Mouse (Mus musculus) kidney, adult 11 months (tissue): ENCODE measurements at regions not wholly inside any gene's neighbourhood (a gene's known extent, or its start where the extent isn't known, plus 50 kb on each side); places are given as distances from the start of the nearest gene placed in this dataset.

ENCODE experiments used
- DNase-seq: peaks from one replicate; pipeline ENCODE4 v3.0.0; 2022

DNA sequence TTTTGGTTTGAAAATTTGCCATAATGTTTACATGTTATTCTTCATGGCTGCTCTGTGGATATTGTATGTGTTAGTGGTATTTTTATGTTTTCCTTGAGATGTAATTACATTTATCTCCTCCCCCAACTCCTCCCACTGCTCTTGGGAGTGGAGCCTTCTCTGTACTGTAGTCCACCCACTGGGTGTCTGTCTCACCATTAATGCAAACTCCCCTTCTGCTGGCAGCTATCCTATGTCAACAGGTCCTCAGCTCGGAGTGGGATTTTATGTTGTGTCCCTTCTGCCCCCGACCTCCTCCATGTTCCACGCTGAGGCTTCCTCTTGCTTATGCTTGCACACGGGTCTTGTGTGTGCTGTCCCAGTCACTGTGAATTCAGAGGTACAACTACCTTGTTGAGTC lies 330.3 kb upstream of the Tmc3 start:
- no peak for DNase-seq

DNA sequence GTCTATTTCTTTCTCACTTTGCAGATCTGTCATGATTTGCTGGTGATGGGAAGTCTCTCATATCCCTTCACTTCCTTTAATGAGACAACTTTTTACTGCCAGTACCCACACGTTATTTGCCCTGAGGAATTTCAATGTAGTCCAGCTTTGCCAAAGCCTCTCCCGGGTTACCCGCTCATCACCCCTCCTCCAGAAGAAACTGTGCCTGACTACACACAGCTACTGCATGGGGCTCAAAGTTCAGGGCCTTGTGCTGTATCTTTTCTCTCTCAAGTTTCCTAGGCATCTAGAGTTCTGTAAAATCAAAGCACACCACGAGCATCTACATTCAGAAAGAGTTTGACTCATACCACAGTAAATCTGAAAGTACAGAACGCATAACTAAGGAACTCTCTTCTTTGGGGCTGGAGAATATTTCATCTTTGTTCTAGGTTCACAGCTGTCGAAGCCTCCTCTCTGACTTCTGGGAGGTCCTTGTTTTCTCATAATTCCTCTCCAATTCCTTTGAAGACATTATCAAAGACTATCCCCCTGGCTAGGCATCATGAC lies 328.4 kb upstream of the Tmc3 start:
- DNase-seq = peak; percentile 37

DNA sequence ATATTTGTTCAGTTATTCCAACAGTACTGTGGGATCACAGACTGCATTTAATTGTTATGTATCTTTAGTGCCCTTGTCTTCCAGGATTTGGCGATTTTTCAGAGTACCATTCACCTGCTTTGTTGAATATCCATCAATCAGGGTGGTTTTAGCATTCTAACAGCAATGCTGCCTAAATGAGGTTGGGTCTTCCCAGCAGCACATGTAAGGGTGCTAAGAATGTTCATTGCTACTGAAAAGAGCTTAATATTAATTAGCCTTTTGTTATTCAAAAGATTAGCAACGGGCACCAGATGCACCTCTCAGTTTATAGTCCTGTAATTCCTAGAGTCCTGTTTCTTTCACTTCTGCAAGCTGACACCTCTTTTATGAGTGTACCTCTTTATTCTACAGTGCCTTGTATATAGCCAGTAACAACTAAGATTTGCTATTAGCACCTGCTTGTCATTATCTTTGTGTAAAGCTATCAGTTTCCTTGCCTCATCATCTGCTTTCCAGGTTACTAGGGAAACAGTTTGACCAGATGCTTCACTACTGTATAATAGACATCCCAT lies 326.3 kb upstream of the Tmc3 start:
- DNase-seq = no peak

DNA sequence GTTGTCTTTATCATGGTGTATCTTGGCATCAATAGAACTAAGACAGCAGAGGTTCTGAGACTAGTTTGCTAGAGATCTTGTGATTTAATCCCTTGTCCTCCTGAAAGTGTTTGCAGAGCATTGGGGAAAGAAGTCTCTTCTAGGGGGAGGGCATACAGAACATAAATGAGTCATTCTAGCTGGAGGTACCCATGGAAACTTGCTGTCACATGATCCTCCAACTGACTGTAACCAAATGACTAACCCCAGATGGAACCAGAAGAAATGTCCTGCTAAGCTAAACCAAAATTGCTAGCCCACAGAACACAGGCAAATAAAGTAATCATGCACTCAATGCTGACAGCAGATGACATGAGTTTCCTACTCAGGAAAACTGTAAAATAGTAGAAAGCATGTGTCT lies 323.2 kb upstream of the Tmc3 start:
- no peak for DNase-seq

DNA sequence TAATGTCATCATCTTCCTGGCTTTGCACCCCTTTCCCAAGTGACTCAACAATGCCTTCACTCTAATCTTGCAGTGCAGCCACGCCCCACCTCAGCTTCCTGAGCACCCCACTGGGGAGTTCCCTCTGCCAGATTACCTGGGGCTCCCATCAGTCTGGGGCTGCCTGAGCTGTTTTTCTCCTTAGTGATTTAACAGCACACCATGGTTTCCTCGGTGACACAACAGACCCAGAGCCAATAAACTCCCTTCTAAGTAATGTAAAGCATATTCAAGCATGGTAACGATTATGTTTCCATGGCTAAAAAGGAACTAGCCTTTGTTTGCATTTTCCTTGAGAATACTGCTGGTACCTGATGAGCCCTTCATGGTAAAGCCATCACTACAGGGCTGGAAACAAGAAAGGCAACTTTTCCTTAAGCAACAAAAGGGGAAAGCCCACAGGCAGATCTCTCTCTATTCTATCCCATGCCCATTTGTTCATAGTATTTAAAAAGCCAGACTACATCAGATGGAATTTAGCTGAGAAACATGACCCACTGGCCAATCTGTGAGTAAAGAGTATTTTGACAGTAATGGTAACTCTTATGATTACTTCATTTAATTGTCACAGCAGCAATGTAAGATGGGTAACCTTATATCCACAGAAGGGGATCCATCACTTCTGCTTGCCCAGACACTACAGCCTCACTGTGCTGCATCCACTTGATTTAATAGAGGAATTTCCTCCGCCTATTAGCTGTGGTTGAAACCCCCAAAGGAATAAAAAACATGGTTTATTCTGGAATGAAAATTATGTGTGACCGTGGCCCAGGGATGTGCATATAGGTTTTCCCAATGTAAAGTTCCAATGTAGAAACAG lies 294.6 kb upstream of the Tmc3 start:
- DNase-seq = no peak

DNA sequence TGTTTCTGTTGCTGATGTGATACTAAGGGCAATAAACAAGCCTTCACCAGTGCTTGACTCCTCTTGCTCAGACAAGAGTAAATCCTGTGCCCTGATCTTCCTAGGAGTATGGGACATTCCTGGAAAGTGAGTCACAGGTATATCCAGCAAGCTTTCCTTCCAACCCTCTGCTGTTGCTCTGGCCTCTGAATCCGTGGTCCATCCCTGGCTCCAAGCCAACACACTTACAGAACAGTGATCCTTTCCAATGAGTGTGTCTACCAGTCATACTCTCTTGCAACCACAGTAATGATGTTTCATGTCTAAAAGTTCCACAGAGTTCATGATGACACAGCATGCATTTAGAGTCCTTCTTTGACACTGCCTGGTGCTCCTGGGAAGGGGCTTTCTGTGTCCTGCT lies 277.6 kb upstream of the Tmc3 start:
- no peak for DNase-seq

DNA sequence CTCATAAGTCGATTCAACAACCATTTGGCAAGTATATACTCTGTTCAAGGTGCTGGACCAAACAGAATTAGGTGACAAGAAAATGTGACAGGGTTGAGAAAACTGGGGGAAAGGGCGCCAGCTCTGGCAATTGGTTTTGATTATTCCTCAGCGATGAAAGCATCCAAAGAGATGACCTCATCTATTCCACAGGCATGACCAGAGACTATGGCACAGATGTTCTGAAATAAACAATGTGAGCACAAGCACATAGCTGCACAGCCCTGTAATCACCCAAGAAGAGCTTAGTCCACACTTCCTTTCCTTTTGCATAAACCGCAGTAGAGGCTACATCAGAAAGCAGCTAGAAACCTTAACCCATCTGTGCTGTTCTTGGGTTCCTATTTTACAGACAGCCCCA lies 272.6 kb upstream of the Tmc3 start:
- DNase-seq = no peak

DNA sequence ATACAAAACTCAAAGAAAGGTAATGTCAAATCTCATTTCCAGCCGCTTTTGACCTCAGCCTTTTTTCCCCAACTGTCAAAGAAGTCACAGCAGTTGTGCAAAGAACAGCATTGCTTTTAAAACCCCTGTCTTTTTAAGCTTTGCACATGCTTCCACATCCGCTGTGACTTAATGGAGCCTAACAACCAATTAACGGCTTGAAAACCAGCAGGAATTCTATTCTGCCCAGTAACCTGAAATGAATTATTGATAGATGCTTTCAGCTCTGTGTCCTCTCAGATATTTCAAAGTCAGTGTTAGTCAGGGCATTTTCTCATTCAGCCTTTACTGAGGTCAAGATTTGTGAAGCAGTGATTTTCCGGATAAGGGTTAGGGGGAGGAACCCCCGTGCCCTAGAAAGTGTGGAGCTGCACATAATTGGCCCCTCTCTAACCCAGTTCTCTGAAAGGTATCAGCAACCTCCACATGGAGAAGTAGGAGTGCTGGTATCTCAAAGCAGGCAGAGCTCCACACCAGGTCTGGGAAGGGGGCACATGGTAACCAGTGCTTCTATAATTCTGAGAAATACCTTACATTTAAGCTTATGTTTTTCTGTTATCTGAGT lies 254.8 kb upstream of the Tmc3 start:
- DNase-seq = no peak

DNA sequence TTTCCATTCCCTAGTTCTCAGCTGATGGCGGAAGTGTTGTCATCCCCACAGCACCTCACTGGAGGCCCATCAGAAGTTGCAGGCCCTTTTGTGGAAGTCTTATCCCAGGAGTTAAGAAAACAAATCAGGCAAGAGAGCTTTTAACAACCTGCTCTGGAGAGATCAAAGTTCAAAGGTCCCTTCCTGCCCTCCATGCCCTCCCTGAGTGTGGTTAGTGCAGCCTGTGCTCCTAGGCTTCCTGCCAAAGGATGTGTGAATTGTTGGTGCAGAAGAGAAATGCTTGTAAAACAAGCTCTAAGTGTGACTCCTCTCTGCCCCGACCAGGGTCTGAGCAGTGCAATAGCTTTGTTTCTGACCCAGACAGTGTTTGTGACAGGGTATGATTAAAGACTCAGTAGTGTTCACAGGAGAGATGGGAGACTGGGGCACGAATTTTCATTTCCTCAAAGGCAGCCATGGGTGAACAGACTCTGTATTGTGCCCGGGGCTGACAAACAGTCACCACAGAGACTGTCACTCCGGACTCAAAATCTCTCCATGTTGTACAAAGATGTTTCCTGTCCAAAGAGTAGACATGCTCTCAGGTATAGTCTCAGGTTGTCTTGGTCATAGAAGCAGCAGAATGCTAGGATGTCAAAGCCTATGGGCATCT lies 237.5 kb upstream of the Tmc3 start:
- DNase-seq = peak; percentile 75

DNA sequence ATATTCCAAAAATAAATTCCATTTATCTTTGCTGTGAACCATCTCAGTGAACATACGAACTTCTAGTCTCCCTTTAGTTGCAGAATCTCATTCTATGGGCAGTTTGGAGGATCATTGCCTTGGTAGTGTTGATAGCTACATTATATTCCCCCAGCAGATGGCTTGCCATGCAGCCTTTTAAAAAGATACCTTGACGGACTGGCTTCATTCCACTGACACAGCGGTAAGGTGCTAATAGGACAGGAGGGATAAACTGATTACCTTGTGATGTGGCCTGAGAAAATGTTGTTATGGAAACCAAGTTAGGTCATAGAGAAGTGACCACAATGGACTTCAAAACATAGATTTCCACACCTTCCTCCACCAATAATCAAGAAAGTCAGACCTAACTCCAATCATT lies 215.5 kb upstream of the Tmc3 start:
- DNase-seq = no peak

DNA sequence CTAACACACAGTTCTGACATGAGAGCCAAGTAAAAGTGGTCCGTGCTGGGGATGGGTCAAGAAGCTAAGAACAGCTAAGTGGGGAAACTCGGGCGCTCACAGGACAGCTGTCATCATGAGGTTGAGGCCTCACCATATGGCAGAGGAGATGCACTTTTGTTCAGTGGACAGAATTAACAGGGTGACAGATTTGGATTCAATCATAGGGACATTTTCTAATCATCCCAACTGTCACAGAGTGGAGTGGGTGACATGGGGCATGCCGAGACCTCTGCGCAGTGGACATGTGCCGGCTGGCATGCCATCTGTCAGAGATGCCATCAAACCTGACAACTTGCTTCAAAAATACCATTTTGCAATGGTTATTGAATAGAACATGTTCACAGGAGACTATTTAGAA lies 215.1 kb upstream of the Tmc3 start:
- DNase-seq = no peak

DNA sequence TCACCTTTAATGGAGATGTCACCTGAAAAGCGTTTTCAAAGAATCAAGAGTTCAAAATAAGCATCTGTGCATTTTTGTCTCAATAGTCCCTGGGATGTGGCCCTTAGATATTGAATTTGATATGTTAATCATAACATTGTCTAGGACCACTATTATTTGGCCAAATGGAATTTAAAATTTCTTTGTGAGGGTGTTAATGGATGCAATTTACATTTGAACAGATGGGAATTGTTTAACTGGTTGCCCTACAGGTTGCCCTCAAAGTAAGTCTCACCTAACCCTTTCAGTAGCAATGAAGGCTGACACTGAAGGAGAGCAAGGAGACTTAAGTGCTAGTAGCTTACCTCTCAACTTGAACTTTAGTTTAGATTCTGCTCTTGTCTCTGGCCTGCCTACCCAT lies 207.9 kb upstream of the Tmc3 start:
- no peak for DNase-seq

DNA sequence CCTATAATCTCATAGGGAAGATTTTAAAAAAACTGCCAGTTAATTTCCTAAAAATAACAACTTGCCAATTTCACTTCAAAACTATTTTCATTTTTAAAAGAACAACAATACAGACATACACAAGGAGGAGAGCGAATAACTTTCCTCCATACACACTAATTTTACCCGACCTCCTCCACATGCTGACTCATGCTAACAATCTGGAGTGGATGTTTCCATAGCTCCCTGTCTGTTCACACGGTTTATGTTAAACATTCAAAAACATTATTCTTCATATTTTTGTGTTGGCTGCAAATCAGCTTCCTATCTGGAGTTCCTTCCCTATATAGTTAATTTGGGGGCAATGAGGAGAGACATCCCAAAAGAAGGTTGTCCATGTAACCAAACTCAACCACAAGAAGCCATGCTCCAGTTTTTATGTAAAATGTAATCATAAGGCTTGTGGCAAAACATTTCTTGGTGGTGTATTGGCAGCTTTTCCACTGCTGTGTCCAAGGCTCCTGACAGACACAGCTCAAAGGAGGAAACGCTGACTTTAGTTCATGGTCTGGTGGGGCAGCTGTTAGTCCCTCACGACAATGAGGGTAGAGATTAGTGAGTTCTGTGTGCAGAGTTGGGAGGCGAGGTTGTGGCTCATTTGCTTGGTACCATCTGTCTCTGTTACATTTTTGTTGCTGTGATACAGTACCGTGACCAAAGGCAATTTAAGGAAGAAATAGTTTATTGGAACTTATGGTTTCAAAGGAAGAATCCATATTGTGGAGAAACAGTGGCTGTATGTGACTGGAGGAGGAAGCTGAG lies 203.1 kb upstream of the Tmc3 start:
- no peak for DNase-seq

DNA sequence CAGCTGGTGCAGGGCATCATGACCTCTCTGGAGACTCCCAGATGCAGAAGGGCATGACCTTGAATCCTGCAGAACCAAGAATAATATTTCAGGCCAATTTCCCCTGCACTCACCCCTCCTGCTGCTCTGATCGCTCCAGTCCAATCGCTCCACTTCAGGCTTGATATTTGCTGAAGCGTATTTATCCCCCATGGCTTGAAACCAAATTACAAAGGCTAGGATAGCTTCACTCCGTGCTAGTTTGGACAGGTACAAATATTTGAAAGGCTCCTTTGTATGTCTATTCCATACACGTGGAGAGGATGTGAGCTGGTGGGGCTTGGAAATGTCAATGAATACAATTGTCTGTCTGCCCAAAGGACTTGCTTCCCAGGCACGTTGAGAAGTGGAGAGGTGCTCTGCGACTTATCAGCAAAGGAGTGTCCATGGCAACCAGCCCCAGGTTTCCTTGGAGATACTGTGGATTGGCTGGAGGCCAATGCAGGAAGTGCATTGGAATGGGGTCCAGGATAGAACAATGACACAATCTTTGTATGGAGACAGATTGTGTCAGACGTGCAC lies 201.8 kb upstream of the Tmc3 start:
- no peak for DNase-seq

DNA sequence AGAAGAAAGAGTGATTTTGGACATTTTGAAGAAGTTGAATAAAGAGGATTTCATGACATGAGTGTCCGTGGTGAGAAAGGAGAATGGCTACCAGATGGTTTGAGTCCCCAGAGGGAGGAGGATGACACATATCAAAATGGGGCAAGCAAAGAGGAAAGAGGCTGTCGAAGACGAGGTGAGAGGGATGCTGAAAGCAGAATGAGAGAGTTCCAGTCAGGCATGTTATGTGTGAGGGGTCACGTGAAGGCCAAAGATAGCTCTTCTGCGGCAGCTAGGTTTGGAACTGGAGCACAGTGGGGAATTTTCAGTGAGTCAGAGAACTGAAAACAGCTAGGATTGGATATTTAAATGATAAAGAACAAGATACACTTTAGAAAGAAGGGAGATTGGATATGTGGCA lies 193.3 kb upstream of the Tmc3 start:
- DNase-seq = no peak

DNA sequence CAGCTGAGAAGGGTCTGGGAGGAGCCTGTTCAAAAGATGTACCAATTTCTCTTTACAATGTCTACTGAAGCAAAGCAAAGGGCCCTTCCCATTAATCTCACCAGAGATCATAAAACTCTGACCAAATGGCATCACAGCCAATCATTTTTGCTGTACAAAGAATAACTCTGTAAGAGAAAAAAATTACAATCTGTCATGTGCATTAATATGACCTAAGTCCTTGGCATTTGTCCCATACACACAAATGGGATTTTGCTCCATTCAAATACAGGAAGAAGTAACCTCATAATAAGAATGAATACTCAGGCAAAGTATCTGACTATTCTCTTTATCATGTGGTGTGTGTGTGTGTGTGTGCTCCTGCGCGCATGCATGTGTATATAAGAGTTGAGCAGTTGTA lies 192.5 kb upstream of the Tmc3 start:
- no peak for DNase-seq

DNA sequence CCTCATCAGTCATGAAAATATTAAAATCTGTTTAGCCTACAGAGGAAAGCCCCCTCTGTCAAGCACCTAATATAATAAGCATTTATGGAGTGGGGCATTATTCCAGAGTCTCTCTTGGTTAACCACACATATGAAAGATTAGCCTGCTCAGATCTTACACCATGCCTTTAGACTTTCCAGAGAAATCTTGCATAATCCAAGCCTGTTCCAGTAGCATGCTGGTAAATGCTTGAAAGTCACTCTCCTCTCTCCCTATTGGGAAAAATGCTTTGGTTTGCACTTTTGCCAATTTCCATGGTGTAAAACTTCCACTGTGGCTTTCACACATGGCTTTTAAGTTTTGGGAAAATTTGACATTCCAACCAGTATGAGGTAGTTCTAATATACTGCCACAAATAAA lies 192.1 kb upstream of the Tmc3 start:
- DNase-seq = no peak

DNA sequence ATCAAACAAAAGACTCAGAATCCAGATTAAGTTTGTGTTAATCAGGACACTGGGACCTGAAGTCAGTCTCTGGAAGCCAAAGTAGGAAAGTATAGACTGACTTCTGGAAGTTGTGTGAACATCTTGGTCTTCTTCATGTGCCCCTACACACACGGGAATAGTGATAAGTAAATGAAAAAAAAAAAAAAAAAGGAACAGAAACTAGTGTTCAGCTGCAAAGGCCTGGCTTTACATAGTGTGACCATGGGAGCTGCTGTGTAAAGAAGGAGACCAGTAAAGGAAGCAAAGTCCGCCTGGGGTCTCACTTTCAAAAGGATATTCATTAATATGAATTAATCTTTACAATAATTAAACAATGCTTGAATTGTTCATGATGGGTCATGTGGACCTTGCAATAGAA lies 190.6 kb upstream of the Tmc3 start:
- no peak for DNase-seq

DNA sequence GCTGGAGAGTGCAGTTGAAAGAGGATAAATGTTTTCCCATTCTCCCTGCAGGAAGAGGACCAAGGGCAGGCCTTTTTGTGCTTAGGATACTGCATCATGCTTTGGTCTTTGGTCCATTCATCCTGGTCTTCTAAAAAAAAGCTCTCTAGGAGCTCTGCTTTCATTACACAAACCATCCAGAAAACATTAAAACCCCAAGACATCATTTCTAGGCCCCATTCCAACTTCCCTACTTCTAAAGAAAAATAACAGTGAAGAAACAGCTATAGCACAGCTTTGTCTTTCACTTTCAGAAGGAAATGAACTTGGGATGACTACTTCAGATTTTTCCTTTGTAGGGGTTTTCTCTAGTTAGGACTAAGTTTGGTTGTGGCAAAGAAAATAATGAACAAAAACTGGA lies 185.1 kb upstream of the Tmc3 start:
- no peak for DNase-seq

DNA sequence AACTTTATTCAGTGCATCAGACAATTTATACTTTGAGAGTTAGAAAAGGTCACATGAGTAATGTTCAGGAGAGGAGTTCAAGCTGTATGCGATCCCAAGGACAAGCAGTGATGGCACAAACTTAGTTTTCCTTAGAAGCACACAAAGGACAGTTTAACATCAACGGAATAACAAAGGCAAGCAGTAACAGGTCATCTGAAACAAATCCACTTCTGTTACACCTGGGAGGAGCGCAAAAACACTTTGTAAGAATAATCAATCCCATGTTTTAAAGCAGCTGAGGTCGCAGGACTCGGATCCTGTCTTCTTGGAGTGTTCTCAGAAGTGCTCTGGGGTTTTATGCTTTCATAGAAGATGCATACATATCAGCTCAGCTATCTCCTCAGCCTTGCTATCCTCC lies 183.7 kb upstream of the Tmc3 start:
- DNase-seq = no peak

DNA sequence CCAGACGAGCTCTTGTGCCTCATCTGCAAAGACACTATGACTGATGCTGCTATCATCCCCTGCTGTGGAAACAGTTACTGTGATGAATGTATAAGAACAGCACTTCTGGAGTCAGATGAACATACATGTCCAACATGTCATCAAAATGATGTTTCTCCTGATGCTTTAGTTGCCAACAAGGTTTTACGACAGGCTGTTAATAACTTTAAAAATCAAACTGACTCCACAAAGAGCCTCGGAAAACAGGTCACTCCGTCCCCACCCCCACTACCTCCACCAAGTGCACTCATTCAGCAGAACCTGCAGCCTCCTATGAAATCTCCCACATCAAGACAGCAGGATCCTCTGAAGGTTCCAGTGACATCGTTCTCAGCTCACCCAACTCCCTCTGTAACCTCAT lies 172.0 kb upstream of the Tmc3 start:
- DNase-seq = peak; percentile 3

DNA sequence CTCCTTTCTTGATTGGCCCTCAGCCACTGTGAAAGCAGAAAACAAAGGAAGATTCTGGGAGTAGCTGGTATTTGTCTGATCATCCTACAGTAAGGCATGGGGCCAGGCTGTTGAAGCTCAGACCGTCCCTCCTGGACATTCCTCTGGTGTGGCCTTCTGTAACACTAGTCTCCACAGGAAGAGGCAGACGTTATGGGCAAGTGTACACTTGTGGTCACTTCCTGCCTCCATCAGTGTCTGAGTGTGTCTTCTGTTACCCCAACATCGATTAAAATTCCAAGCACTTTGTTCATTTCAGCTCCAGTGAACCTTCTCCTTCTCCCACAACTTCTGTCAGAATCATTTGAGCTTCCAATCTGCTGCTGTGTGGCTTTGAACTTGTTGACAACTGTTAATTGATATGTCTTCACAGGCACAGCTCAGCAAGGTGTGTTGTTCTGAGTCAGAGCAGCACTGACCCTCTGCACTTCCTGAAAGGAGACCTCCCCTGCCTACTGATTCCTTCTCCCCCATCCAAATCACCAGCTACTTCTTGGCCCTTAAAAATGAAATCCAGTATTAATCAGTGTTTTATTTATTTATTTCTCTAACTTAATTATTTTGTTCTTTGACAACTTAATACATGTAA lies 154.7 kb upstream of the Tmc3 start:
- DNase-seq = no peak
